In the genomic region with DNA sequence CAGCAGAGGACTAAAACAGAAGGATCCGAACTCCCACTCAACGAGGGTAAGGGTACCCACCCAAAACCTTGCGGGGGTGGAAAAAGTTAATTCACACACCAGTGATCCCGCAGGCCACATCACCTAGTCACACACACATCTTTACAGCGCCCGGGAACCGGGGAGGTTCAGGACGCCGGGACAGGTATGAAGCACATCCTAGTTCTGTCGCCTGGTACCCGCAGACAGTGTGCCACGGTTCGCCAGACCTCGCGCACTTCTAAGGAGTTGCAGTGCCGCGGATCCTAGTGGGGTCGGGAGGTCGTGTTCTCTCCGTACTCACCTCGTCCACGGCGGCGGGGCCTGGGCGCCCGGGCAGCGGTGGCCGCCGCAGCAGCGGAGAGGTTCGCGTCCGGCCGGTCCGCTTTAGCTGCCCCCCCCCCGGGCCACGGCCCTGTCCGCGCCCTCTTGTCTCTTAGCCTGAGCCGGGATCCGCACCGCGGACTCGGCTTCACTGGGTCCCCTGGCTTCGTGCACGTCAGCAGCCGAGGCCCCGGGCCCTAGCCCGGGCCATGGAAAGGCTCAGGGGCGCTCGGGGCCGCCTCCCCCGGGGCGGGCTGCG, we compare ENCODE assay signal across 1 mouse cellular context.
TF ChIP-seq lines count a peak whose summit lies in the region.

No protein-coding gene starts in this region.

TF ChIP-seq in CH12.LX, 34 proteins besides CTCF, POLR2A, EP300 and RAD21:
- no peak for TF ChIP-seq E2F4 (IDR thresholded peaks at IDR 0.05; ENCODE audit: insufficient replicate concordance, low read depth, low read length)
- no peak for TF ChIP-seq USF2 (conservative IDR thresholded peaks at IDR 0.05; ENCODE audit: low read depth, low read length)
- TF ChIP-seq TBP (conservative IDR thresholded peaks at IDR 0.05; ENCODE audit: low read depth, low read length), result no peak
- no peak for TF ChIP-seq NRF1 (IDR thresholded peaks at IDR 0.05; ENCODE audit: low read depth, low read length)
- TF ChIP-seq HCFC1 (IDR thresholded peaks at IDR 0.05; ENCODE audit: low read depth, low read length), result no peak
- no peak for TF ChIP-seq CHD2 (IDR thresholded peaks at IDR 0.05; ENCODE audit: low read length)
- TF ChIP-seq MAZ (IDR thresholded peaks at IDR 0.05; ENCODE audit: low read depth, low read length), result no peak
- no peak for TF ChIP-seq MAX (IDR thresholded peaks at IDR 0.05; ENCODE audit: low read length)
- TF ChIP-seq POLR2AphosphoS2 (IDR thresholded peaks at IDR 0.05; ENCODE audit: low read depth, low read length), result no peak
- no peak for TF ChIP-seq SMC3 (IDR thresholded peaks at IDR 0.05; ENCODE audit: low read depth, low read length)
- TF ChIP-seq GABPA (IDR thresholded peaks at IDR 0.05; ENCODE audit: insufficient replicate concordance, low read depth, low read length), result no peak
- TF ChIP-seq JUND (conservative IDR thresholded peaks at IDR 0.05; ENCODE audit: low read depth, low read length), result no peak
- TF ChIP-seq ZC3H11A (IDR thresholded peaks at IDR 0.05; ENCODE audit: low read depth, low read length), result no peak
